Mouse (Mus musculus) right cerebral cortex, postnatal 4 days (tissue): ENCODE data around the gene Abcc9.

ENCODE experiments used
- DNase-seq: peaks from one replicate; pipeline ENCODE4 v3.0.0-alpha.2; 2022

Gene Abcc9

DNA sequence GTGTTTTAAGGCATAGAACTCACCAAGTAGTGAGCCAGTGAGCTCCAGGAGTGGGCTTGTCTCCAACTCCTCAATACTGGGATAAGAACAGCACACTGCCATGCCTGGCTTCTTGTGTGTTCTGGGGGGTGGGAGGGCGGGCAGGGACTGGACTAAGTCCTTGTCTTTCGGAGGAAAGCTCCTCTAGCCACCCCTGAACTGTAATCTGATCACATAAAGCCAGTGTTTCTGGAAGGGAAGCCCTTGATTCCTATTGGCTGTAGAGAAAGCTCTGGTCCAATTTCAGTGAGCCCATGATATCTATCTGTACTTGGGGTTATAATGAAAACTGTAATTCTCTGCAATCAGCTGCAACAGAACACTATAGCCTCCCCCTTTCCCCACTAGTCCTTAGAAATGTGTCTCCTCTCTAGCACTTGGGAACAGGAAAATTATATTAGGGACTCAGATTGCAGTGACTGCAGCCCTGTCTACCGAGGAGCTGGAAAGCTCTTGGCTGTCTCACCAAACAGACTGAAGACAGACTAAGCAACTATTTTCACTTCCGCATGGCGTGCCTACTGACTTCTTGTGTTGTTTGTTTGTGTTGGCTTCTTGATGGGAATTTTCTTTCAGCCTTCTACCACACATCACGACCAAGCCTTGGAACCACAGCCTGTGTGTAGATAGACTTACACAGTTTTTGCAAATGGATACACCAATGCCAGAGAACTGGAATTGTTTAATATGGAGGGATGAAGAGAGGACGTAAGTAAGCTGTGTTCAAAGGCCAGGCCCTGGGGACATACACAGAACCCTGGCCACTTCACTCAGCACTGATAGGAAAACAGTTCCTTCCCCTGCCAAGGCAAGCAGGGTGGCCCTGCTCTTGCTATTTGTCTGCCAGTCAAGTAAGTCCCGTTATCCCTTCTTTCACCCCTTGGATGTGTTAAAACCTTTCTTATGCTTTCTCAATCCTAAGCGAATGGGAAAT lies 92.4 kb downstream of the Abcc9 start:
- no peak for DNase-seq

GRCm38 (mm10) chr6:142607080-142607479 lies 95.0 kb downstream of the Abcc9 start:
- DNase-seq: no peak

DNA sequence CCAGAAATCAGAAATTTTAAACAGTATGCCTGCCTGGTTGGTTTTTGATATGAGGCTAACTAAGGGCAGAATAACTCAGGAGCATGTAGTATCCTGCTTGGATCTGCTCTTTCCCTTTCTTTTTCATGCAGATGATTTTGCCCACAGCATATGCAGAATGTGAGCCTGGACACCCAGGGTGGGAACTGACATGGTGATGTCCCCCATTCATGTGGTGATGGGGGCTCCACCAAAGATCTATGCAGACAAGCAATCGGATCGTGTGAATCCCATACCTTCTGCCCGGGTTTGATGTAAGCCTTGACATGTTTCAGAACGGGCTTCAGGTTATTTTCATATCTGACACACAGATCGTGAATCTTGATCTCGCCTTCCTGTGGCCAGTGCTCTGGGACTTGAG lies 99.3 kb downstream of the Abcc9 start:
- DNase-seq: no peak

DNA sequence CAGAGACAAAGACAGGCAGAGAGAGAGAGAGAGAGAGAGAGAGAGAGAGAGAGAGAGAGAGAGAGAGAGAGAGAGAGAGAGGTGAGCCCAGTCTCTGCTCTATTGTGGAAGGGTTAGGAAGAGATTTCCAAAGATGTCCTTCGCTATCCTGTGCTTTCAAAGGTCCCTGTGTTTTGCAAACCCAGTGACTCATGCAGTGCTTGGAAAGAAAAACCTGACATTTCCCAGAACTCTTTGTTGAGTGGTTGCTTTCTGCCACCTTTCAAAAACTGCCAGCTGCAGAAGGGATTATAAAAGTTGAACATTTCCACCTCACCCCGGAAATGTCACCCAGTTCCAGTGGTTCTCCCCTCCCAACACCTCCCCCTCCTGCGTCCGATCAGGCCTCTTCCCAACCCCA lies 123.3 kb downstream of the Abcc9 start:
- no peak for DNase-seq

- DNase-seq: no peak
Observed at GRCm38 (mm10) chr6:142577801-142578200, 124.3 kb downstream of the Abcc9 start.

GRCm38 (mm10) chr6:142572876-142573275 lies 129.2 kb downstream of the Abcc9 start:
- no peak for DNase-seq

DNA sequence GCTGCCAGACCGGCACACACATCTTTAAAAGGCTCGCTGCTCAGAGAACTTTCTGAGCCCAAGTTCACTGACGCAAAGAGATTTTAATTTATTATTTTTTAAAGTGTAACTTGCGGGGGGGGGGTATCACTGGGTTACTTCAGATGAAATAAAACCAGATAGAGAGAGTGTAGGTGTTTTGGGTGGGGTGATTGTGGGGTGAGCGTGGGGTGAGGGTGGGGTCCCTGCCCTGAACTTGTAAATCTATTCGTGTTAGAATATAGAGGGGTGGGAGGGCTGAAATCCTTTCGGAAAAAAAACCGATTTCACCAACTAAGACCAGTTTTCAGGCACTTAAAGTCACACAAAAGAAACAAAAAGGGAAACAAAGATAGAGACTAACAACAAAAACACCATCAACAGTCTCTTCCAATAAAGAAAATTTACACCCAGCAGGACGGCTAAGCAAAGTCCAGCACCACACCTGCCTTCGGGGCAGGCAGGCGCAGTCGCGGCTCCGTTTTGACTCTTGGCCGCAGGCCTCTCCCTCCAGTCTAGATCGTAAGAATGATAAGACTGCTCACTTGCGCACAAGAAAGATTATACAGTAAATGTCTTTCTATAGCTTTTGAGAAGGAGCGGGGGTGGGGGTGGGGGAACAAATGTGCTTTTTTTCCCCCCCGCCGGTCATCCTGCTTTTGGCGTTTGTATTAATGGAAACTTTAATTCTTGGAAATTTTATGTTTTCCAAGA lies 130.3 kb downstream of the Abcc9 start:
- DNase-seq: no peak

DNA sequence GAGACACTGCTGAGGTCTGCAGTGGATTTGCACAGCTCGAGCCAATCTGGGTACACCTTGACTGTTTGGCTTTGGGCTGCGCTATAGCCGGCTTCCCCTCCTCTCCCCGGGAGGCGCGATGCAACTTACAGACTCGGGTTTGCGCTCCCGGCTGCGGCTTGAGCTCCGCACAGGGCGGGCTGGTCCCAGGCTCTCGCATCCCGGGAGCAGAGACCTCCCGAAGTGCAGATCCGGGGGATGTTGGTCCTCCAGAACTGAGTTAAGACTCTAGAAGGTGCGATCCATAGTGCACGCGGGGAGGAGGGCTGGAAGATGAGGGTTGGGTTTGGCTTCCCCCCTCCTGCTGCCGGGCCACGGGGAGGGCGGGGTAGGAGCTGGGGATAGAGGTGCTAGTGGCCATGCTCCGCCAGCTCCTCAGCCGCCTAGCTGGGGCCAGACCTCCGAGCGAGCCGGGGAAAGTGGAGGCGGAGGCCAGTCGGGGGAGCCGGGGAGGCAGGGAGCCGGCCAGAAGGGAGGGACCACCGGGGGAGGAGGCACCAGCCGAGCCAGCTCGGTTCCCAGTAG lies 131.0 kb downstream of the Abcc9 start, which contains the start of gene Kcnj8:
Gene Kcnj8 (minus strand): TSS at position 560 of the 564 bp plus-strand sequence.
- DNase-seq: peak; percentile 36

- peak; percentile 19 for DNase-seq
Observed at GRCm38 (mm10) chr6:142570046-142570770, 131.9 kb downstream of the Abcc9 start.

GRCm38 (mm10) chr6:142568713-142569357 lies 133.3 kb downstream of the Abcc9 start:
- no peak for DNase-seq

DNA sequence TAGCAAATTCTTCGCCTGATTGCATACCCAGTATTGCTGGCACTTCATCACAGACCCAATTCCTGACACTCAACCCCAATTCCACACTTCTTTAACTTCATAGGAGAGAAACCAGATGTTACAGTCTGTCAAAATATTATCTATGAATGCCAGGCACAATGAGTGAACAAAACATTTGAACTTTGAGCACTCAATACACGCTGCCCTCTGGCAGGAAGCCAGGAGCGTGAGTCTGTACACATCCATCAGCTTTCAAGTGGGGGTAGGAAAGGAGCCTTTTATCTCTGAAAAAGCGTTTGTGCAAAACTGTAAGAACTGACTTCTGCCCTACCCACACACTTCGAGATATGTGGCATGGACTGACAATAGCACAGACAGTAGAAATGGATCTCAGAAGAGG lies 134.7 kb downstream of the Abcc9 start:
- DNase-seq: no peak

GRCm38 (mm10) chr6:142564746-142565145 lies 137.4 kb downstream of the Abcc9 start:
- DNase-seq: no peak

DNA sequence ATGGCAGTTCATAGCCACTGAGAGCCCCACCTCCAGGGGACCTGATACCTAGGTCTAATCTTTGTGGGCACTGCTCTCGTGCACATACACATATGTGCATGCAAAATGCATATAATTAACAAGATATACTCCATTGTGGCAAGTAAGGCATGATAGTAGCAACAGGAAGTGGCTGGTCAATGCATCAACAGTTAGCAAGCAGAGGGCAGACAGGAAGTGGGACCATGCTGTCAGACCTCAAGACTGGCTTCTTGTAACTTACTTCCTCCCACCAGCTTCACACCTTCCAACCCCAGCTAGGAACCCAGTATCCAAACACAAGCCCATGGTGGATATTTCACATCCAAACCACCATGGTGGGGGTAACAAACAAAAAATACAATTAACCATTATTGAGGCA lies 141.0 kb downstream of the Abcc9 start:
- no peak for DNase-seq

GRCm38 (mm10) chr6:142558772-142559679 lies 143.1 kb downstream of the Abcc9 start:
- DNase-seq: no peak

DNA sequence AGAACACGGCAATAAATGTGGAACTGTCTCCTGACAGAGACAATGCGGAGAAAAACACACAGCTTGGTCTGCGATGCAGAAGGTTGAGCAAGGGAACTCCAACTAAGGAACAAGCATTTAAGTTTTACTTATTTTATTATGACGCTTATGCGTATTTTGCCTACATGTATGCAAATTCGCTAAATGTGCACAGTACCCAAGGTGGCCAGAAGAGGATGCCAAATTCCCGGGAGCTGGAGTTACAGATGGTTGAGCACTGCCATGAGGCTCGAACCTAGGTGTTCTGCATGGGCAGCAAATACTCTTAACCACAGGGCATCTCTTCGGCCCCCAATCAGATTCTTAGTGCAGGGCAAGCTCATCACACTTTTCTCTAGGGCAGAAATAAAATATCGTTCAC lies 144.0 kb downstream of the Abcc9 start:
- no peak for DNase-seq

DNA sequence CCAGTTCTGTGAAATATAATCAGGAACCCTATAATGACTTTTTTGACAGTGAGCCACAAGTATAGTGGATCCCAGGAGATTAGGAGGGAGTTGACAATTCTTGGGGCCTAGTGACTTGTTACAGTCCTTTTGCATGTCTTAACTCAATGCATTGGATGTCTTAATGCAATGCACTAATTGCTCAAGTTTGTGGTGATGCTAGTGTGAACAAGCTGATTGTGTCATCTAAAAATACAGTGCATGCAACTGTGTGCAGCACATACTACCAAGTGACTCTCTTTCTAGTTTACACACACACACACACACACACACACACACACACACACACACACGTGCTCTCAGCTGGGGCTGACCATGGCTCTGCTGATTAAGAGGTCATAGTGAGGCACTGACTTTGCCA lies 146.1 kb downstream of the Abcc9 start:
- no peak for DNase-seq

DNA sequence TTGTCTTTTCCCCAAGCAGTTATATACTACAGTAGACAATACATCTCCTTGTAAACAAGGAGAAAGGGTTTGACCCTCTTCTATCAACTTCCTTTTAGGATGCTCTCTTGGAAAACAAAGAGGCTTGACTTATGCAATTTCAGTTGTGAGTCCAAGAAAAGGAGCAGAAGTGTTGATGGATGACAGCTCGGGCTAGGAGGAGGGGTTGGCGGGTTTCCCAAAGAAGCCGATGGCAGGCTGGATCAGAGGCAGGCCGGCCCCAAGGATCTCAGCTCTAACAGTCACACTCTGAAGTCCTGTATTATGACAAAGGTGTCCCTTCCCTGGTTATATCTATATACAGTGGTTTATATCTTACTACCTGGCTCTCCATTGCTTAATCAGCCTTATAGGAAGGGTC lies 150.6 kb downstream of the Abcc9 start:
- DNase-seq: no peak

DNA sequence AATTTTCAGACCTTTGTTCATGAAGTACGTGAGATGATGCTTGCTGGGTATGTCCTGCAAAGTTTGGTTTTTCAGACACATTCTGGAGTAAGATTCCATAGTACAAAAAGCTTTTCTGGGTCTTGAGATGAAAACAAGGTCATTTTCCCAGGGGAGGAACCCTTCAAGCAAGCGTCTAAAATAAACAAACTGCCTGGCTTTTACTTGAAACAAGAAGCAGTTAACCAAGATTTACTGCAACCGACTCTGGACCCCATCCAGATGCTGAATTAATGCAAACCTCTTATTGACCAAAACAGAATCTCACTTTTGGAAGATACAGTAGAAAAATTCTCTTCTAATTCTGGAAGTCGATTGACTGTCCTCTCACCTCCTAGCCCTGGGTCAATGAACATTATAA lies 151.2 kb downstream of the Abcc9 start:
- DNase-seq: no peak

DNA sequence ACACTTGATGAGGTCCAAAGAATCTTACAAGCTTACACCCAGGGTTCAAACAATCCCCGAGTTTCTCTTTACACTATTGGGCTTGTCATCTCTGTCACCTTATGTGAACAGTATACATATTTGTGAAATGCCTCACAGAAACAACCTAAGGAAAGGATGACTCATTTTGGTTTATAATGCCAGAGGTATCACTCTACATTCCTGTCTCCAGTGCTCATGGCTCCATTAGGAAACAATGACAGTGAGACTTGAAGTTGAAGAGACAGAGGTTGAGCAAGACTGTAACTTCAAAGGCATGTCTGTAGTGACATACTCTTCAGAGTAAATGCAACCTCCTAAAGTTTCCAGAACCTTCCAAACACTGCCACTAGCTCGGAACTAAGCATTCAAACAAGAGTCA lies 153.7 kb downstream of the Abcc9 start:
- no peak for DNase-seq

DNA sequence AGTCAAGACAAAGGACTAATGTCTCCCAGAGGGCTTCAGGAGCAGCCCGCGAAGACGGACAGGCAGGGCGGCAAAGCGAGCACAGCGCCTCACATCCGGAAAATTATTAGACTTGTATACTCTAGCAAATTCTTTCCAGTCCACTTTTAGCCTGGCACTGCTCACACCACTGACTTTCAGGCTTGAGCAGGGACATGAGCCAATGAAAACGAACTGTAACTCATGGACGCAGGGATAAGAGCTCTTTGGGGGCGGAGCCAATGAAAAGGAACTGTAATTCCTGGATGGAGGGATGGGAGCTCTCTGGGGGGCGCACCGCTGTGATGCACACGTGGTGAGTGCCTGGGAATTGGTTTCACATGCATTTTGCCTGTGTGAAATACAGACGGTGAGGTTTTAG lies 157.0 kb downstream of the Abcc9 start:
- no peak for DNase-seq

GRCm38 (mm10) chr6:142543648-142544047 lies 158.5 kb downstream of the Abcc9 start:
- no peak for DNase-seq
